Mouse (Mus musculus) lung, embryonic 15.5 days (tissue): Measurements from ENCODE around the gene Fam124b. TPM values are rescaled to one million over a fixed set of nuclear protein-coding genes. Genes with fewer than 3 reads are reported as not detected.

Source experiments
- ATAC-seq: fragments of 200-750 bp; cut with Nextera tagmentation; 2 replicates; pipeline ENCODE4 v1.8.0; 2017; ENCODE audit warnings: moderate number of reproducible peaks, borderline replicate concordance; ENCODE audit not compliant: low FRiP score, low TSS enrichment; ENCODE audit errors: extremely low read depth
- H3K27ac ChIP-seq: fragments of 300-500 bp; sonication (generic); 2 replicates; pipeline ENCODE4 v1.5.1; 2015; ENCODE audit warnings: moderate library complexity, mild to moderate bottlenecking, inconsistent platforms
- H3K27me3 ChIP-seq: fragments of 300-500 bp; sonication (generic); 2 replicates; pipeline ENCODE4 v1.6.1; 2015; ENCODE audit warnings: inconsistent platforms
- H3K36me3 ChIP-seq: fragments of 300-500 bp; sonication (generic); 2 replicates; pipeline ENCODE4 v1.6.1; 2015; ENCODE audit warnings: inconsistent platforms
- H3K4me1 ChIP-seq: fragments of 300-500 bp; sonication (generic); 2 replicates; pipeline ENCODE4 v1.6.1; 2015; ENCODE audit warnings: inconsistent platforms
- H3K4me2 ChIP-seq: fragments of 300-500 bp; sonication (generic); 2 replicates; pipeline ENCODE4 v1.6.1; 2015; ENCODE audit warnings: inconsistent platforms, mild to moderate bottlenecking, moderate library complexity
- H3K4me3 ChIP-seq: fragments of 300-500 bp; sonication (generic); 2 replicates; pipeline ENCODE4 v1.5.1; 2015; ENCODE audit warnings: mild to moderate bottlenecking, inconsistent platforms
- H3K9ac ChIP-seq: fragments of 300-500 bp; sonication (generic); 2 replicates; pipeline ENCODE4 v1.6.1; 2015; ENCODE audit warnings: inconsistent platforms
- H3K9me3 ChIP-seq: fragments of 300-500 bp; sonication (generic); 2 replicates; pipeline ENCODE4 v1.6.1; 2016; ENCODE audit warnings: inconsistent platforms
- WGBS: fragments of 180-500 bp; shearing (Covaris S2); methylation state at CpG from one replicate; pipeline ENCODE4 v1.1.7; 2015; 5-methylcytosine and 5-hydroxymethylcytosine counted together
- polyA plus RNA-seq: library from polyadenylated mRNA; unstranded; fragments of >200 nt; fragmentation: Nextera tagmentation; extraction: Ambion mirVana; gene quantifications from 2 replicates; pipeline ENCODE4 v1.2.1, GENCODE M21; 2015

Gene Fam124b
- polyA plus RNA-seq, 1 experiment from 2014 or later = 3.3 TPM

DNA sequence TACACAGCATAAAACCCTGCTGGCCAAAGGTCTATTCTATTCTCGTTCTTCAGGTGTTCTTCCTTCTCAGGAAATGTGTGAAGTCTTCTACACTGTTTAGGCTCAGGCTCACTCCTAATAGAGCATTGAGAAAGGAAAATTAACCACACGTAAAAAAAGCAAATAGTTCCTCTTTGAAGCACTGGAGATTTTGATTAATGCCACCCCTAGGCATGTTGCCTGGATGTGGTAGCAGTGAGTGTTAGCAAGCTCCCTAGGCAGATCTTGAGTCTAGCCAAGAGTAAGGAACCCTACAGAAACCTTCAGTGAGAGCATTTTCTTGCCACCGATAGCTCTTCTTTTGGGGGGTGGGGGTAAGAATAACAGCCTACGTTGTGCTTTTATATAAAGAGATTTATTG lies 51.7 kb downstream of the Fam124b start:
- Histone ChIP-seq H3K4me1 (no peaks in the 10 kb centered on the region), H3K9ac (no peak overlapping the region), H3K4me3 (no peak overlapping the region), H3K36me3 (no peaks in the 10 kb centered on the region), H3K4me2 (no peak overlapping the region), H3K27me3 (no peaks in the 10 kb centered on the region), H3K9me3 (no peaks in the 10 kb centered on the region), H3K27ac (no peak overlapping the region)
- 50% methylated on average over 4 of the region's 4 CpGs for WGBS
- ATAC-seq = no peak

GRCm38 (mm10) chr1:80165391-80165790 lies 52.9 kb downstream of the Fam124b start:
- Histone ChIP-seq H3K4me1 (no peaks in the 10 kb centered on the region), H3K27me3 (no peaks in the 10 kb centered on the region), H3K27ac (no peak overlapping the region), H3K9me3 (no peaks in the 10 kb centered on the region), H3K4me3 (no peak overlapping the region), H3K4me2 (no peak overlapping the region), H3K36me3 (no peaks in the 10 kb centered on the region), H3K9ac (no peak overlapping the region)
- 79% methylated on average over 5 of the region's 5 CpGs for WGBS
- no peak for ATAC-seq

- no peak overlapping the region for H3K4me2 ChIP-seq
- WGBS = 53% methylated on average over 6 of the region's 6 CpGs
- no peak for ATAC-seq
- H3K4me1 ChIP-seq = no peaks in the 10 kb centered on the region
- no peaks in the 10 kb centered on the region for H3K9me3 ChIP-seq
- no peak overlapping the region for H3K27ac ChIP-seq
- no peaks in the 10 kb centered on the region for H3K27me3 ChIP-seq
- no peak overlapping the region for H3K9ac ChIP-seq
- no peak overlapping the region for H3K4me3 ChIP-seq
- H3K36me3 ChIP-seq = no peaks in the 10 kb centered on the region
Measured at GRCm38 (mm10) chr1:80162943-80163342, 55.3 kb downstream of the Fam124b start.

GRCm38 (mm10) chr1:80159586-80159985 lies 58.7 kb downstream of the Fam124b start:
- Histone ChIP-seq H3K4me1 (no peaks in the 10 kb centered on the region), H3K9ac (no peak overlapping the region), H3K27me3 (no peaks in the 10 kb centered on the region), H3K9me3 (no peaks in the 10 kb centered on the region), H3K4me3 (no peak overlapping the region), H3K36me3 (no peaks in the 10 kb centered on the region), H3K4me2 (no peak overlapping the region), H3K27ac (no peak overlapping the region)
- ATAC-seq = no peak

- no peak overlapping the region for H3K4me3 ChIP-seq
- no peaks in the 10 kb centered on the region for H3K9me3 ChIP-seq
- no peak overlapping the region for H3K27ac ChIP-seq
- H3K27me3 ChIP-seq = no peaks in the 10 kb centered on the region
- WGBS = 46% methylated on average over 1 of the region's 1 CpGs
- H3K4me2 ChIP-seq = no peak overlapping the region
- ATAC-seq = no peak
- no peak overlapping the region for H3K9ac ChIP-seq
- no peaks in the 10 kb centered on the region for H3K36me3 ChIP-seq
- H3K4me1 ChIP-seq = no peaks in the 10 kb centered on the region
Measured at GRCm38 (mm10) chr1:80154902-80155301, 63.4 kb downstream of the Fam124b start.

DNA sequence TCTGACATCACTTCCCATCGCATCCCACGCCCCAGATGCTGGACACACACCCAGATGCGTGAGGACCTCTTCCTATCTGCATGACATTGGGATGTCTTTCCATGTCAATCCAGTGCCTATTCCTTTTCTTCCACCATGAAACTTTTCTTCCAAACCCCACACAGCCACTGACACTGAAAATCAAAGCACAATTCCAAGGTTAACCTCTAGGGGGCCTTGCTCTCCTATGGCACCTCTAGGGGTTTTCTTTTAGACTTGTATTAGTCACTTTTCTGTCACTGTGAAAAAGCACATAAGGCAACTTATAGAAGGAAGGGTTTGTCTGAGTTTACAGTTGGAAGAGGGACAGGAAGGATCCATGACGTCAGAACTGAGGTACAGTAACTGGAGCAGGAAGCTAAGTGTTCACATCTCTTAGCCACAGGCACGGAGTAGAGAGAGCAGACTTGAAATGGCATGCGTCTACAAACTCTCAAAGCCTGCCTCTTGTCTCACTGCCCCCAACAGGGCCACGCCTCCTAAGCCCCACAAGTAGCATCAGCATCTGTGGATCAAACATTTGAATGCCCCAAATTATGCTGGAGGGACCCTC lies 65.1 kb downstream of the Fam124b start:
- ATAC-seq = no peak
- H3K4me2 ChIP-seq = no peak overlapping the region
- no peaks in the 10 kb centered on the region for H3K27me3 ChIP-seq
- H3K4me1 ChIP-seq = no peaks in the 10 kb centered on the region
- no peak overlapping the region for H3K4me3 ChIP-seq
- H3K27ac ChIP-seq = no peak overlapping the region
- no peaks in the 10 kb centered on the region for H3K9me3 ChIP-seq
- H3K36me3 ChIP-seq = no peaks in the 10 kb centered on the region
- 71% methylated on average over 7 of the region's 7 CpGs for WGBS
- H3K9ac ChIP-seq = no peak overlapping the region

GRCm38 (mm10) chr1:80150681-80151080 lies 67.6 kb downstream of the Fam124b start:
- Histone ChIP-seq H3K9me3 (no peaks in the 10 kb centered on the region), H3K27me3 (no peaks in the 10 kb centered on the region), H3K9ac (no peak overlapping the region), H3K36me3 (no peaks in the 10 kb centered on the region), H3K27ac (no peak overlapping the region), H3K4me1 (no peaks in the 10 kb centered on the region), H3K4me2 (no peak overlapping the region), H3K4me3 (no peak overlapping the region)
- no peak for ATAC-seq

Other genes starting within 250 kb of the Fam124b start
- gene Cul3, start 122.0 kb upstream of the Fam124b start, polyA plus RNA-seq = 30.3 and 30.8 TPM in 2 replicates
- gene Gm45261, start 243.0 kb upstream of the Fam124b start, polyA plus RNA-seq = not detected in 2 replicates